Mouse (Mus musculus): Measurements from ENCODE around the gene Golga2. TPM values are rescaled to one million over a fixed set of nuclear protein-coding genes. Genes with fewer than 3 reads are reported as not detected.

Gene Golga2
- total and polyA plus RNA-seq, 2 experiments from 2014 or later, result 23.4 to 46.7 TPM

DNA sequence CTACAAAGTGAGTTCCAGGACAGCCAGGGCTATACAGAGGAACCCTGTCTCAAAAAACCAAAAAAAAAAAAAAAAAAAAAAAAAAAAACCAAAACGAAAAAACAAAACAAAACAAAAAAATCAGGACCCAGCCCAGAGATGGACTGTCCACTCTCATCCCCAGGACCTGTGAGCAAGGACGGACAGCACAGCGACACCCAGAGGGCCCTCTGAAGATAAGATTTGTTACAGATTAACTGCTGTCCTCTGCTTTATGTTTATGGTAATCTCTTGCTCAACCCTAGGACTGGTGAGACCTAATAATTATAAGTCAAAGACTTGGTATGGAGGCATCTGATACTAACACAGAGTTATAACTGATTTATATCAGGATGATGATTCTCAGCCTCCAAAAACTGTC is 11.4 kb upstream of the Golga2 start:
- WGBS, result 53% methylated on average over 3 of the region's 3 CpGs
- no peak for ATAC-seq (ENCODE audit: insufficient read depth, low read depth)

DNA sequence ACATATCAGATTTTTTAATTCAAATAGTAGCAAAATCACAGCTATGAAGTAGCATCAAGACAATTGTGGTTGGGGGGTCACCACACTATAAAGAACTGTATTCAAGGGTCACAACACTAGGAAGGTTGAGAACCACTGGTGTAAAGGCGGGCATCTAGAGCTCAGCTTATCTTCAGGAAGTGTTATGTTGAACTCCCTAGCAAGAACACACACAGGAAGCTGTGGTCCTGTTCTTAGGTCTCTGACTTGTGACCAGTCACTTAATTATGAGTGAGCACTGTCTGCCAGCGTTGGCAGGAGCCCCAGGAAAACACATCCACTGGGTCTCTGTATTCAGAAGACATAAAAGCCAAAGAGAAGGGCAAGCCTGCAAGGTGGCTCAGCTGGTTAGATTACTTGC is 4.9 kb upstream of the Golga2 start:
- peak overlapping the region; percentile 41 for H3K27ac ChIP-seq (ENCODE audit: low read depth)
- no peak overlapping the region for H3K9ac ChIP-seq (replicated peaks; ENCODE audit: low read depth, low read length)
- peaks cover 8% of the 10 kb centered on the region; the same call in 1 of the 2 replicates for H3K4me1 ChIP-seq (ENCODE audit: control insufficient read depth, insufficient read depth)
- no peak overlapping the region for H3K4me2 ChIP-seq (ENCODE audit: low read depth, low read length)
- TF ChIP-seq CTCF (IDR thresholded peaks at IDR 0.05; ENCODE audit: low read depth), result no peak
- TF ChIP-seq EP300 (IDR thresholded peaks at IDR 0.05; ENCODE audit: low read depth), result no peak
- 68% methylated on average over 2 of the region's 2 CpGs for WGBS
- no peaks in the 10 kb centered on the region for H3K9me3 ChIP-seq (replicated peaks; ENCODE audit: control insufficient read depth, low read length)
- H3K36me3 ChIP-seq (replicated peaks; ENCODE audit: control insufficient read depth, insufficient read depth, low read length), result peaks cover 61% of the 10 kb centered on the region
- no peak overlapping the region for H3K4me3 ChIP-seq (ENCODE audit: low read depth, low read length)
- DNase-seq (ENCODE audit: low spot score) (no peak), ATAC-seq (ENCODE audit: insufficient read depth, low read depth) (no peak)
- H3K27me3 ChIP-seq (ENCODE audit: control insufficient read depth, insufficient read depth, low read length), result no peaks in the 10 kb centered on the region

More for the DNA sequence above, 11.4 kb upstream of the Golga2 start:
- Histone ChIP-seq H3K4me3 (ENCODE audit: low read depth, low read length) (no peak overlapping the region), H3K9ac (replicated peaks; ENCODE audit: low read depth, low read length) (no peak overlapping the region), H3K27me3 (ENCODE audit: control insufficient read depth, insufficient read depth, low read length) (no peaks in the 10 kb centered on the region), H3K27ac (ENCODE audit: low read depth) (no peak overlapping the region), H3K4me2 (ENCODE audit: low read depth, low read length) (no peak overlapping the region), H3K36me3 (replicated peaks; ENCODE audit: control insufficient read depth, insufficient read depth, low read length) (peaks cover 35% of the 10 kb centered on the region), H3K9me3 (replicated peaks; ENCODE audit: control insufficient read depth, low read length) (no peaks in the 10 kb centered on the region), H3K4me1 (ENCODE audit: control insufficient read depth, insufficient read depth) (no peaks in the 10 kb centered on the region)
- DNase-seq (ENCODE audit: low spot score), result no peak
- TF ChIP-seq CTCF (IDR thresholded peaks at IDR 0.05; ENCODE audit: low read depth) (no peak), EP300 (IDR thresholded peaks at IDR 0.05; ENCODE audit: low read depth) (no peak)

DNA sequence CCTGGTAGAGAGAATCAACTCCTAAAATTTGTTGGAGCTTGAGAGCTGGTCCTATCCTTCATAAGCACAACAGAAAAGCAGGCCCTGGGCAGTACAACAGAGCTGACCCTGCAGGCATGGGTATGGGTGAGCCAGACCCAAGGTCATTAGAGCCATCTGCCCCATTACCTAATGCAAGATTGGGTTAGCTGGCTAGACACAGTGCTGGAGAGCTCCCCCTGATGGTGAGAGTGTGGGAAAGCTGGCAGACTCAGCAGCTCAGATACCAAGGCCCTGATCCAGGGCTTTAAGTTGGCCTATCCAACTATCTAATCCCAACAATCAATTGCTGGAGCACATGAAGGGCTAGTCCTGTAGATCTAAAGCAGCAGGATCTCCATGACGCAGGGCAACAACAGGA is 4.5 kb upstream of the Golga2 start:
- peaks cover 56% of the 10 kb centered on the region for H3K36me3 ChIP-seq (replicated peaks; ENCODE audit: control insufficient read depth, insufficient read depth, low read length)
- TF ChIP-seq CTCF (IDR thresholded peaks at IDR 0.05; ENCODE audit: low read depth) (peak; percentile 68), EP300 (IDR thresholded peaks at IDR 0.05; ENCODE audit: low read depth) (no peak)
- 78% methylated on average over 1 of the region's 1 CpGs for WGBS
- H3K27ac ChIP-seq (ENCODE audit: low read depth), result peak overlapping the region; percentile 41
- no peaks in the 10 kb centered on the region for H3K9me3 ChIP-seq (replicated peaks; ENCODE audit: control insufficient read depth, low read length)
- no peak overlapping the region for H3K4me2 ChIP-seq (ENCODE audit: low read depth, low read length)
- DNase-seq (ENCODE audit: low spot score), result peak; percentile 66
- H3K4me3 ChIP-seq (ENCODE audit: low read depth, low read length), result no peak overlapping the region
- H3K4me1 ChIP-seq (ENCODE audit: control insufficient read depth, insufficient read depth), result peaks cover 8% of the 10 kb centered on the region; the same call in 1 of the 2 replicates
- ATAC-seq (ENCODE audit: insufficient read depth, low read depth), result peak; percentile 79
- H3K9ac ChIP-seq (replicated peaks; ENCODE audit: low read depth, low read length), result no peak overlapping the region
- H3K27me3 ChIP-seq (ENCODE audit: control insufficient read depth, insufficient read depth, low read length), result no peaks in the 10 kb centered on the region

DNA sequence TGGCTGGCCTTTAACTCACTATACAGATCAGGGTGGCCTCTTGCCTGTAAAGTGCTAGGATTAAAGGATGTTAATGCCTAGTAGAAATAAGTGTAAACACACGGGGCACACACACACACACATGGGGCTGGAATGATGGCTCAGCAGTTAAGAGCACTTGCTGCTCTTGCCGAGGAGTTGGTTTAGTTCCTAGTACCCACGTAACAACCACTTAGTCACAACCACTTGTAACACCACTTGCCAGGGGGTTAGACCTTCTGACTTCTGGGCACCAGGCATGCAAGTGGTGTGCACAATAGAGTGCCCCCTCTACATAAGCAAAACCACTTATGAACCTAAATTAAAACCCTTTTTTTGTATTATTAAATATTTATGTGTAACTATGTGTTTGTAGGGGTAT is 3.2 kb upstream of the Golga2 start:
- TF ChIP-seq CTCF (IDR thresholded peaks at IDR 0.05; ENCODE audit: low read depth), result no peak
- no peak for TF ChIP-seq EP300 (IDR thresholded peaks at IDR 0.05; ENCODE audit: low read depth)
- Histone ChIP-seq H3K9me3 (replicated peaks; ENCODE audit: control insufficient read depth, low read length) (no peaks in the 10 kb centered on the region), H3K27ac (ENCODE audit: low read depth) (no peak overlapping the region), H3K27me3 (ENCODE audit: control insufficient read depth, insufficient read depth, low read length) (no peaks in the 10 kb centered on the region), H3K4me2 (ENCODE audit: low read depth, low read length) (no peak overlapping the region), H3K4me3 (ENCODE audit: low read depth, low read length) (no peak overlapping the region), H3K4me1 (ENCODE audit: control insufficient read depth, insufficient read depth) (peaks cover 9% of the 10 kb centered on the region; the same call in 1 of the 2 replicates), H3K36me3 (replicated peaks; ENCODE audit: control insufficient read depth, insufficient read depth, low read length) (peaks cover 44% of the 10 kb centered on the region), H3K9ac (replicated peaks; ENCODE audit: low read depth, low read length) (no peak overlapping the region)
- no peak for ATAC-seq (ENCODE audit: insufficient read depth, low read depth)
- 84% methylated on average over 3 of the region's 3 CpGs for WGBS
- no peak for DNase-seq (ENCODE audit: low spot score)

DNA sequence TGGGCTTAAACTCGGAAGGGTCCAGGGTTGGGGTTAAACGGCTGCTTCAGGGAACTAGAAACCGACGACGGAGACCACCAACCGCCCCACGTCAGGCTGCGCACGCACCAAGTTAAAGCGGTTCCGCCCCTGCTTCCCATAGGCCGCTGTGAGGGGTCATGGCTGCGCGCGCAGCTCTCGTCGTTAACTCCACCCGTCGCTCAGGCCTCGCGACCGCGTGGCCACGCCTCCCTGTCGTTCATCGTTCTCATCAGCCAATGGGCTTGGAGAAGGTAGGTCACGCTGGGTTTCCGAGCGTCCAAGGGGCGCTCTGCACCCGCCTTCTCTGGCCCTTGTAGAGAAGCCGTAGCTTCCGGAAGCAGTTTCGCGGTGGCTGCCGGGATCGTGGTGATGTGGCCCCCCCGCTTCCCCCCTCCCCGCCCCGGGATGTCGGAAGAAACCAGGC is 761 bp downstream of the Golga2 start, which contains the start of gene Swi5:
Gene Swi5, minus strand, starts transcription at position 153 of the 445 bp plus-strand sequence.
- H3K36me3 ChIP-seq (replicated peaks; ENCODE audit: control insufficient read depth, insufficient read depth, low read length), result peaks cover 25% of the 10 kb centered on the region; the same call in 1 of the 2 replicates
- no peaks in the 10 kb centered on the region for H3K27me3 ChIP-seq (ENCODE audit: control insufficient read depth, insufficient read depth, low read length)
- H3K4me2 ChIP-seq (ENCODE audit: low read depth, low read length), result peak within 1 kb of the TSS; percentile 86
- peaks cover 14% of the 10 kb centered on the region; the same call in 1 of the 2 replicates for H3K4me1 ChIP-seq (ENCODE audit: control insufficient read depth, insufficient read depth)
- no peaks in the 10 kb centered on the region for H3K9me3 ChIP-seq (replicated peaks; ENCODE audit: control insufficient read depth, low read length)
- ATAC-seq (ENCODE audit: insufficient read depth, low read depth), result peak; percentile 98
- no peak for TF ChIP-seq CTCF (IDR thresholded peaks at IDR 0.05; ENCODE audit: low read depth)
- TF ChIP-seq EP300 (IDR thresholded peaks at IDR 0.05; ENCODE audit: low read depth), result no peak
- peak within 1 kb of the TSS; percentile 89 for H3K27ac ChIP-seq (ENCODE audit: low read depth)
- peak; percentile 100 for DNase-seq (ENCODE audit: low spot score)
- peak within 1 kb of the TSS; percentile 84 for H3K4me3 ChIP-seq (ENCODE audit: low read depth, low read length)
- peak within 1 kb of the TSS; percentile 93 for H3K9ac ChIP-seq (replicated peaks; ENCODE audit: low read depth, low read length)
- WGBS, result under 1% methylated on average over 40 of the region's 41 CpGs

Data from heart, postnatal 0 days (tissue).